Mouse (Mus musculus) megakaryocyte-erythroid progenitor cell, adult 5-6 weeks (primary cell): ENCODE measurements around the gene Ttll9. TPM values are rescaled to one million over a fixed set of nuclear protein-coding genes. Genes with fewer than 3 reads are reported as not detected.
A peak's percentile ranks its signal among the peaks of the same experiment; 100 is the strongest.

Experiments
- ATAC-seq: replicated peaks from 2 replicates; pipeline ENCODE4 v1.8.0; 2016; ENCODE audit warnings: mild to moderate bottlenecking, inconsistent platforms; ENCODE audit not compliant: severe bottlenecking, poor library complexity, low FRiP score, low TSS enrichment
- total RNA-seq, 2 experiments: library from RNA; stranded (forward) in 1 of 2; stranded (reverse) in 1 of 2; fragments of 200-1000, 215-1000 nt in 1 of 2; fragments of >200 nt in 1 of 2; fragmentation: Nextera tagmentation in 1 of 2; gene quantifications; 2 replicates each; pipeline ENCODE4 v1.2.3; 2014 to 2017

The Ttll9 gene
- total RNA-seq, 2 experiments from 2014 or later = not detected

GRCm38 (mm10) chr2:153003681-153004338, 41.5 kb downstream of the Ttll9 start:
- no peak for ATAC-seq

- no peak for ATAC-seq
Observed at GRCm38 (mm10) chr2:153005981-153006380, 43.7 kb downstream of the Ttll9 start.

GRCm38 (mm10) chr2:153009192-153009973, 47.1 kb downstream of the Ttll9 start:
- no peak for ATAC-seq

GRCm38 (mm10) chr2:153013724-153014515, 51.6 kb downstream of the Ttll9 start:
- no peak for ATAC-seq

- ATAC-seq = peak; percentile 95
Observed at GRCm38 (mm10) chr2:153014758-153015593, 52.7 kb downstream of the Ttll9 start, which contains the start of gene Pdrg1. Gene Pdrg1 (minus strand): TSS chr2:153015427.

- no peak for ATAC-seq
Observed at GRCm38 (mm10) chr2:153015804-153016203, 53.5 kb downstream of the Ttll9 start.

GRCm38 (mm10) chr2:153016786-153017185, 54.5 kb downstream of the Ttll9 start:
- no peak for ATAC-seq

GRCm38 (mm10) chr2:153019355-153019754, 57.1 kb downstream of the Ttll9 start:
- no peak for ATAC-seq

GRCm38 (mm10) chr2:153021163-153021562, 58.9 kb downstream of the Ttll9 start:
- no peak for ATAC-seq

- no peak for ATAC-seq
Observed at GRCm38 (mm10) chr2:153022855-153023254, 60.6 kb downstream of the Ttll9 start.

GRCm38 (mm10) chr2:153026052-153026451, 63.8 kb downstream of the Ttll9 start:
- no peak for ATAC-seq

GRCm38 (mm10) chr2:153027501-153027900, 65.2 kb downstream of the Ttll9 start:
- ATAC-seq = no peak

GRCm38 (mm10) chr2:153030422-153030821, 68.1 kb downstream of the Ttll9 start:
- ATAC-seq = no peak

GRCm38 (mm10) chr2:153031126-153032082, 69.1 kb downstream of the Ttll9 start, which contains the start of gene Xkr7:
Gene Xkr7 (plus strand): TSS chr2:153031852.
- ATAC-seq = no peak

- ATAC-seq = peak; percentile 91
Observed at GRCm38 (mm10) chr2:153032083-153032842, 70.0 kb downstream of the Ttll9 start.

GRCm38 (mm10) chr2:153032973-153033372, 70.7 kb downstream of the Ttll9 start:
- ATAC-seq = no peak

- no peak for ATAC-seq
Observed at GRCm38 (mm10) chr2:153033545-153034230, 71.4 kb downstream of the Ttll9 start.
